Mouse (Mus musculus) neural tube, embryonic 15.5 days (tissue): ENCODE data around the gene March10. TPM values are rescaled to one million over a fixed set of nuclear protein-coding genes. Genes with fewer than 3 reads are reported as not detected.

Experiments used
- ATAC-seq: fragments of 200-750 bp; cut with Nextera tagmentation; 2 replicates; pipeline ENCODE4 v1.8.0; 2017; ENCODE audit warnings: mild to moderate bottlenecking, moderate TSS enrichment, moderate library complexity; ENCODE audit not compliant: low FRiP score
- H3K27ac ChIP-seq: fragments of 300-500 bp; sonication (generic); replicated peaks from 2 replicates; pipeline ENCODE4 v1.5.1; 2015; ENCODE audit warnings: mild to moderate bottlenecking, inconsistent platforms
- H3K27me3 ChIP-seq: fragments of 300-500 bp; sonication (generic); replicated peaks from 2 replicates; pipeline ENCODE4 v1.6.1; 2015; ENCODE audit warnings: inconsistent platforms
- H3K36me3 ChIP-seq: fragments of 300-500 bp; sonication (generic); 2 replicates; pipeline ENCODE4 v1.6.1; 2015; ENCODE audit warnings: inconsistent platforms
- H3K4me1 ChIP-seq: fragments of 300-500 bp; sonication (generic); 2 replicates; pipeline ENCODE4 v1.6.1; 2015; ENCODE audit warnings: inconsistent platforms
- H3K4me2 ChIP-seq: fragments of 300-500 bp; sonication (generic); 2 replicates; pipeline ENCODE4 v1.6.1; 2015; ENCODE audit warnings: inconsistent platforms, mild to moderate bottlenecking, moderate library complexity
- H3K4me3 ChIP-seq: fragments of 300-500 bp; sonication (generic); replicated peaks from 2 replicates; pipeline ENCODE4 v1.5.1; 2015; ENCODE audit warnings: mild to moderate bottlenecking, inconsistent platforms
- H3K9ac ChIP-seq: fragments of 300-500 bp; sonication (generic); replicated peaks from 2 replicates; pipeline ENCODE4 v1.6.1; 2015; ENCODE audit warnings: mild to moderate bottlenecking, inconsistent platforms
- H3K9me3 ChIP-seq: fragments of 300-500 bp; sonication (generic); replicated peaks from 2 replicates; pipeline ENCODE4 v1.6.1; 2016; ENCODE audit warnings: inconsistent platforms
- WGBS: fragments of 180-500 bp; shearing (Covaris S2); methylation state at CpG from one replicate; pipeline ENCODE4 v1.1.7; 2015; ENCODE audit warnings: mixed read lengths; 5-methylcytosine and 5-hydroxymethylcytosine counted together
- polyA plus RNA-seq: library from polyadenylated mRNA; unstranded; fragments of >200 nt; fragmentation: Nextera tagmentation; extraction: Ambion mirVana; gene quantifications from 2 replicates; pipeline ENCODE4 v1.2.1, GENCODE M21; 2015

March10 gene
- polyA plus RNA-seq, 1 experiment from 2014 or later: 0.73 TPM

DNA sequence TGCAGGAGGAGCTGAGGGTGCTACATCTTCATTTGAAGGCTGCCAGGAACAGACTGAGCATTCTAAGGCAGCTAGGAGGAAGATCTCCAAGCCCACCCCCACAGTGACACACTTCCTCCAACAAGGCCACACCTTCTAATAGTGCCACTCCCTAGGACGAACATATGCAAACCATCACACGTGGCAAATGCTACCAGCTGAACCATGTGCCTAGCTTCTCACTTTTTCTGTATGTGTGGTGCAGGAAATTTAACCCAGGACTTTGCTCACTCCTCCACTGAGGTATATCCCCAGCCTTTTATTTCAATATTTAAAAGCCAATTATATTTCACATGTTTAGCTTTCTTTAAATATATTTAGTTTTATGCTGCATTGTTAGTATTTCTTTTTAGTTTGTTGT, 135.4 kb downstream of the March10 start:
- Histone ChIP-seq H3K9me3 (no peaks in the 10 kb centered on the region), H3K4me2 (no peak overlapping the region), H3K27me3 (no peaks in the 10 kb centered on the region), H3K36me3 (no peaks in the 10 kb centered on the region), H3K27ac (no peak overlapping the region), H3K4me3 (no peak overlapping the region), H3K4me1 (no peaks in the 10 kb centered on the region), H3K9ac (no peak overlapping the region)
- 90% methylated on average over 2 of the region's 2 CpGs for WGBS
- ATAC-seq: no peak

DNA sequence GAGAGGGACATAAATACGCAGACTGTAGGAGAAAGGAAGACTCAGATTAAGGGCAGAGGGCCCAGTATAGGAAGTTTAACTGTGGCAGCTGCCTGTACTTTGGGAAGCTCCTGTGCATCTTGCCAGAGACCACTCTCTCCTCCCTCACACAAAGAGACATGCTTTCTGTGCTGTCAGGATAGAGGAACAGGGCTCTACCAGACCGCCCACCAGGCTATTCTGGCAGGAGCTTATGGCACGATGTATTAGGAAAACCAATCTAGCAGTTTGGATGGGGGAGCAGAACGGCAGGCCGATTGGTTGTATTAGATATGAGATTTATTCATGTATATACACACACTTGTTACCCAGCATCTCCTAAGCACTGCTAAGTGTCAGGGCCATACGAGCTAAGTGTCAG, 138.8 kb downstream of the March10 start:
- Histone ChIP-seq H3K9me3 (no peaks in the 10 kb centered on the region), H3K4me1 (peaks cover 19% of the 10 kb centered on the region), H3K4me2 (no peak overlapping the region), H3K27ac (no peak overlapping the region), H3K36me3 (no peaks in the 10 kb centered on the region), H3K4me3 (no peak overlapping the region), H3K27me3 (no peaks in the 10 kb centered on the region), H3K9ac (no peak overlapping the region)
- ATAC-seq: no peak
- WGBS: 98% methylated on average over 6 of the region's 6 CpGs

DNA sequence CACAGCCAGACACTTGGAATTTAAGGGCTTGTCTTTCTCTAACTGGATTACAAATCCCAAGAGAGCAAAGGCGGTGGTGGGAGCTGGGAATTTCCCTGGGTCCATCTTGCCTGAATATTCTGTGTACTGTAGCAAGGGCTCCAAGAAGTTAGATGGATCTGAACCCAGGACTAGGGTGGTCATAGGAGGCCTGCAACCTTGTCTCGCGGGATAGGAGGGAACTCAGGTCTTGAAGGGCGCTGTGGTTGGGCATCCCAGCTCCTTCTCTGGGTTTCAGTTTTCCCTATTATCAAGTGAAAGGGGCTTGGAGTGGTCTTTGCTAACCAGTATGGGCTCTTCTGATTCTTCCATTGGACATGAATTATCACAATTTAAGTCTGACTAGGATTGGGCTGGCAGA, 140.4 kb downstream of the March10 start:
- Histone ChIP-seq H3K9me3 (no peaks in the 10 kb centered on the region), H3K4me1 (peaks cover 31% of the 10 kb centered on the region), H3K4me2 (no peak overlapping the region), H3K36me3 (no peaks in the 10 kb centered on the region), H3K27me3 (no peaks in the 10 kb centered on the region), H3K27ac (no peak overlapping the region), H3K9ac (no peak overlapping the region), H3K4me3 (no peak overlapping the region)
- ATAC-seq: no peak
- WGBS: 96% methylated on average over 4 of the region's 4 CpGs

DNA sequence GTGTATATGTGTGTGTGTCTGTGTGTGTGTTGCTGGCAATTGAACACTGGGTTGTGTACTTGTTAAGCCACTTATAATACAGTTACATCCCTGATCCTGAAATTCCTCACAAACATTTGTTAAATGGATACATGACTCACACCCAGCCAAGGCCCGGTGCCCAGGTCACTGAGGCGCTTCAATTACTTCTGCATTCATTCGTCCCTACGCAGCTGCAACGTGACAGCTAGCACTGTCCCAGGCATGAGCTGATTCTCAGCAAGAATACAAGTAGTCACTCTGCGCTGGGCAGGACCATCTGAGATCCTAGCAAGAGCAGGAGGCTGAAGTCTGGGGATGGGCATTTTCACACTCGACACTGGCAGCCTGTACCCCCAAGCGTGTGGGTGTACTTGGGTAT, 141.2 kb downstream of the March10 start:
- H3K4me1 ChIP-seq: peaks cover 31% of the 10 kb centered on the region
- no peaks in the 10 kb centered on the region for H3K27me3 ChIP-seq
- H3K36me3 ChIP-seq: no peaks in the 10 kb centered on the region
- no peak overlapping the region for H3K27ac ChIP-seq
- no peaks in the 10 kb centered on the region for H3K9me3 ChIP-seq
- WGBS: 69% methylated on average over 8 of the region's 8 CpGs
- ATAC-seq: no peak
- no peak overlapping the region for H3K4me2 ChIP-seq
- H3K4me3 ChIP-seq: no peak overlapping the region
- no peak overlapping the region for H3K9ac ChIP-seq

DNA sequence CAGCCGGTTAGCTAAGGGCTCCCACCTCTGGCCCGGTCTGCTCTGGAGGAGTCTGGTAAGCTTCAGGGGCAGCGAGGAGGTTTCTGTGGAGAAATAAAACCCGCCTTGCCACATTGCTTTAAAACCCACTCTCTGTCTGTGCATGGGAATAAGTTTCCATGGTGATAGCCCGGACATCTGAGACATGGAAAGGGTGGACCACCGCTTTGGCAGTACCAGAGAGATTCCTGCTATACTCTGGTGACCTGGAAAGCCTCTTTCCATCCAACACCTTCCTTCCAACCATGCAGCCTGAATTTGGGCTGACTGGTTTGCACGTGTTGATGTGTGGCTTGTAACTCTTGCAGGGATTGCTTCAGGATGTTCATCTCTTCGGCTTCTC, 142.9 kb downstream of the March10 start:
- H3K4me2 ChIP-seq: no peak overlapping the region
- ATAC-seq: no peak
- no peak overlapping the region for H3K9ac ChIP-seq
- no peaks in the 10 kb centered on the region for H3K27me3 ChIP-seq
- WGBS: 35% methylated on average over 8 of the region's 8 CpGs
- no peaks in the 10 kb centered on the region for H3K36me3 ChIP-seq
- H3K4me1 ChIP-seq: peaks cover 31% of the 10 kb centered on the region
- peak overlapping the region; percentile 54; the same call in 1 of the 2 replicates for H3K27ac ChIP-seq
- no peaks in the 10 kb centered on the region for H3K9me3 ChIP-seq
- no peak overlapping the region for H3K4me3 ChIP-seq

DNA sequence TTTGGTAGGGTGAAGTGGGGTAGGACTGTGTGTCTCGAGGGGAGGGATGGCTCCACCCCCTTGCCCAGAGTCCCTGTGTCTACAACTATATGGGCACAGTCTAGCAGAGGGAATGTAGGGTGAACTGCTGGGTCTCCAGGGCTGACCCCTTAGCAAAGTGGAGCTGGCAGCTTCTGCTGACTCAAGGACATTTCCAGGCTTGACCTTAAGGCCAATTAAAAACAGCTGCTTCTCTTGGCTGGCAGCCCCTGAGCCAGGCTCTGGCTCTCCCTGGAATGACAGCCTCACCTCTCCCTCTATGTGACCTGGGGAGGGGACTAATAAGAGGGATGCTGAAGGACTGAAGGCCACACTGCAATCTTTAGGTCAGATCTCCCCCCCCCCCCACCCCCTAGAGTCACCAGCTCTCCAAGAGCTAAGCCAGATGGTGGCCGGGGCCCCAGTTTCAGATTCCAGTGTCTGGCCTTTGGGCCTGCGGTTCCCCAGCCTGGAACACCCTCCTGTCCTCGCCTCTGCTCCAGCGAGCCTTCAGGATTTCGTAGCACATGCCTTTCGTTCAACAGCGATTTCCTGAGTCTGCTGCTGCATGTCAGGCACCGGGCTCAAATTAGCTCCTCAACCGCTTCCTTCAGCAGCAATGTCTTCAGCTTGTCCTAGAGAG, 143.4 kb downstream of the March10 start:
- Histone ChIP-seq H3K9me3 (no peaks in the 10 kb centered on the region), H3K4me2 (no peak overlapping the region), H3K4me1 (peaks cover 31% of the 10 kb centered on the region), H3K27ac (peak overlapping the region; percentile 54; the same call in 1 of the 2 replicates), H3K4me3 (no peak overlapping the region), H3K27me3 (no peaks in the 10 kb centered on the region), H3K9ac (no peak overlapping the region), H3K36me3 (no peaks in the 10 kb centered on the region)
- no peak for ATAC-seq
- WGBS: 56% methylated on average over 10 of the region's 10 CpGs

DNA sequence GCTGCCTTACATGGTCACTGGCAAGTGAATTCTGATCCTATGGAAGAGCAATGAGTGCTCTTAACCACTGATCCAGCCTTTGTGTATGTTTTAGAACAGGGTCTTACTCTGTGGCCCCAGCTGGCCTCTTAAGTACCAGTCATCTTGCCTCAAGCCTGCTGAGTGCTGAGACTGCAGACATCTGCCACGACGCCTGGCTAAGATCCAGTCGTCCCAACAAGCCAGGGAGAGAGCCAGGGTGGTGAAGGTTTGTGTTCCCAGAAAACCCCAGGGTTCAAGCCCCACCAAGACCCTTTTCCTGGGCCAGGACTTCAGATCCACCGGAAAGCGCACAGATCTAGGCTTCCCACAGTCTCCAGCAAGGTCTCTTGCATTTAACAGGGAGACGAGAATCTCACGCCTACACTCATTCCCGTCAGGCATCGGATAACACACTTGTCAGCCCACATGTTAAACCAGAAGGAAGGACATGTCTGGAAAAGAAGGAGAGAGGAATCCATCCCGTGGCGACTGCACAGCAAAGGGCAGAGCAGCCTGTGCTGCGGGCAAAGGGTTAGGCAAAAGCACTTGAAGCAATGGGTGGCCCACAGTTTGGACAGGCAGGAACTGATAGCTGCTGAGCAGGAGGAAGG, 144.1 kb downstream of the March10 start:
- no peak for ATAC-seq
- H3K27me3 ChIP-seq: no peaks in the 10 kb centered on the region
- H3K4me1 ChIP-seq: peaks cover 31% of the 10 kb centered on the region
- H3K36me3 ChIP-seq: no peaks in the 10 kb centered on the region
- no peaks in the 10 kb centered on the region for H3K9me3 ChIP-seq
- no peak overlapping the region for H3K9ac ChIP-seq
- H3K27ac ChIP-seq: no peak overlapping the region; the same call in 1 of the 2 replicates
- H3K4me2 ChIP-seq: no peak overlapping the region
- WGBS: 70% methylated on average over 12 of the region's 12 CpGs
- no peak overlapping the region for H3K4me3 ChIP-seq

DNA sequence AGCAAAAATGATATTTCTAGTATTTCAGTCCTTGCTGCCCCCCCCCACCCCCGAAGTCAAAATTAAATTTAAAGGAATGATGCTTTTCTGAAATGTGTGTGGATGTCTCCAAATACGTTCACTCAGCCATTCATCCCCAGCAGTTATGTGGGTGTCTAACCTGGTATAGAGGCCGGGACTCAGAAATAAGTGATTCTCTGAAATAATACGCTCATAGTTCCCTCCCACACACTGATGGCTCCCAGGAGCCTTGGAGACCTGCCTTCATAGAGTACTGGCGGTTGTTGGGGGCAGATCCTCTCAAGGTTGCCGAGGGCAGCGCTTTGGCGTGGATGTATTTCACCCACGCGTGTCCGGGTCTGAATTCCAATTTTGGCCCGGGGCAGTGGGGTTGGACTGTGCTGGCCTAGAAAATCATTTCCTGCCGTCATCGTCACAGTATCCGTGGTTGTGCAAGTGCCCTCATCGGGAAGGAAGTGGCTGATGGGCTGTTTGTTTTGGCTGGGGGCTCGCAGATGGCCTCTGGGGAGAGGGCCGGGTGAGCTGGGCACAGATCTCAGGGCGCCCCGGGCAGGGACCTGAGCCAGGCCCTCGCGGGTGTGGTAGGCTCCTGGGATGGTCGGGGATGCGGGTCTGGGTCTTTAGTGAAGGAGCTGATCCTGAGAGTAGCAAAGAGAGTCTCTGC, 145.1 kb downstream of the March10 start:
- Histone ChIP-seq H3K36me3 (no peaks in the 10 kb centered on the region), H3K27ac (no peak overlapping the region), H3K9me3 (no peaks in the 10 kb centered on the region), H3K4me2 (no peak overlapping the region), H3K27me3 (no peaks in the 10 kb centered on the region), H3K4me1 (peaks cover 31% of the 10 kb centered on the region), H3K9ac (no peak overlapping the region), H3K4me3 (no peak overlapping the region)
- WGBS: 68% methylated on average over 24 of the region's 24 CpGs
- ATAC-seq: no peak

Other genes starting within 250 kb of the March10 start
- gene Mrc2, start 164.1 kb downstream of the March10 start, polyA plus RNA-seq: 5.1 and 6.6 TPM in 2 replicates
- 43.4 and 46.7 TPM in 2 replicates for gene Tanc2, start 133.3 kb upstream of the March10 start, polyA plus RNA-seq